Mouse (Mus musculus) cortical plate, adult 2 months (tissue): ENCODE data around the gene Camta1. TPM values are rescaled to one million over a fixed set of nuclear protein-coding genes. Genes with fewer than 3 reads are reported as not detected.

ENCODE experiments used
- H3K27ac ChIP-seq: fragments of 200-500 bp; 2 replicates; pipeline ENCODE4 v1.5.1; 2012; ENCODE audit warnings: low read length, control low read depth, inconsistent platforms; ENCODE audit not compliant: insufficient read depth
- H3K4me1 ChIP-seq: fragments of 200-500 bp; 2 replicates; pipeline ENCODE4 v1.6.1; 2011; ENCODE audit warnings: low read length; ENCODE audit not compliant: control insufficient read depth, insufficient read depth
- H3K4me3 ChIP-seq: fragments of 200-500 bp; 2 replicates; pipeline ENCODE4 v1.5.1; 2011; ENCODE audit warnings: mild to moderate bottlenecking, low read length, control low read depth; ENCODE audit not compliant: insufficient read depth
- CTCF ChIP-seq: fragments of 200-500 bp; IDR thresholded peaks from 2 replicates; pipeline ENCODE4 v1.5.1; 2011; ENCODE audit warnings: mild to moderate bottlenecking, control low read depth, low read length; ENCODE audit not compliant: insufficient read depth; ENCODE audit errors: extremely low read depth
- POLR2A ChIP-seq: fragments of 200-500 bp; IDR thresholded peaks from 2 replicates; pipeline ENCODE4 v1.6.1; 2011; ENCODE audit warnings: mild to moderate bottlenecking, low read length, control low read depth; ENCODE audit not compliant: insufficient read depth; ENCODE audit errors: extremely low read depth
- polyA plus RNA-seq: library from polyadenylated mRNA; depleted of rRNA; stranded (reverse); fragments of >200 nt; gene quantifications from 2 replicates; pipeline ENCODE4 v1.2.3, GENCODE M21; 2012

Camta1 gene
- polyA plus RNA-seq, 1 experiment: 111 TPM

DNA sequence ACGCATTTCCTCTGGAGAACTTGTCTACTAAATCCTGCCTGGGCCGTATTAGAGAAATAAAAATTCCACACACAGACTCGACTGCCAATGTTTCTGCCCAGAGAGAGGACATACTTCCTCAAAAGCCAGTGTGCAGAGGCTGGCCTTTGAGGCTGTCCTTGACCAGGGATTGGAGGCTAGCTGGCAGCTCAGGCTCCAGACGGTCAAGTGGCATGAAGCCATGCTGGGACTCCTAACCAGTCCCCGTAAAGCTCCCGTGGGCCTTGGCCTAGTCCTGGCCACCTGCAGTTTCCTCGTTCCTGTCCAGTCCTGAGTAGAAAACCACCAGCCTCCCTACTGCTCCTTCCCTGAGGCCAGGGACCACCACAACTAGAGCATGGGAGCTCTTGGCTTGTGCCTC lies 598.6 kb downstream of the Camta1 start:
- peaks cover 3% of the 10 kb centered on the region; the same call in 1 of the 2 replicates for H3K4me1 ChIP-seq
- H3K4me3 ChIP-seq: no peak overlapping the region
- H3K27ac ChIP-seq: no peak overlapping the region
- TF ChIP-seq POLR2A (no peak), CTCF (no peak)

DNA sequence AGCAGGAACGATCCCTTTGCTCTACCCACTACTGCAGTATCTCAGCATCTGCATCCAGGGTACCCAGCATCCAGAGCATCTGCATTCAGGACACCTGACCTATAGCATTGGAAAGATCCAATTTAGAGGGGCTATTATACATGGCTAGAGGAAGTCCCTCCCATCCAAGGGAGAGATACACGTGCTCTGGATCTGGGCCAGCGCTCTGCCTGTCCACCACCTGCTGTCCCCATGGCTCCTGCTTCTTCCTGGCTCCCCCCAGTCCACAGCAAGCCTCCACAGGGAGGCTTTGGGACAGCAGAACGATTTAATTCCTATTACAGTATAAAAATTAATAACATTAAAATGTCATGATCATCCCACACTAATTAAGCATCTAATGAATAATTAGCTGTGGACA lies 605.1 kb downstream of the Camta1 start:
- Histone ChIP-seq H3K4me1 (no peaks in the 10 kb centered on the region), H3K27ac (no peak overlapping the region), H3K4me3 (no peak overlapping the region)
- TF ChIP-seq CTCF (no peak), POLR2A (no peak)

DNA sequence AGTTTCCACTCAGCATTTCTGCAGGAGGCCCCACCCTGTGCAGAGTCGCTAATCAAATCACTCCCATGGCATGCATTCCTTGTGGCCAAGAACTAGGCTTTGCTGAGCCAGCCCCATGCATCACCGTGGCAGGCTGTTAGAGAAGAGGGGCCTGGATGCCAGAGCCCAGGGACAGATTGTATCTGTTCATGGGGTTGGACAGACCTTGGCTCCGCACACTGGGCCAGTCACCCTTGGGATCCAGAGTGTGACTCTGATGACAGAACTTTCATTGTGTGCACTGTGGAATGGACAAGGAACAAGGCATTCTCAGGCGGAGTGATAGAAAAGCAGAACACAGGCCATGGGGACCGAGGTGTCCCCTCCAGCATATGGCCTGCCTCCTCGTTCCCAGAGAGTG lies 610.9 kb downstream of the Camta1 start:
- Histone ChIP-seq H3K4me1 (no peaks in the 10 kb centered on the region), H3K27ac (no peak overlapping the region), H3K4me3 (no peak overlapping the region)
- TF ChIP-seq POLR2A: no peak
- TF ChIP-seq CTCF: no peak

DNA sequence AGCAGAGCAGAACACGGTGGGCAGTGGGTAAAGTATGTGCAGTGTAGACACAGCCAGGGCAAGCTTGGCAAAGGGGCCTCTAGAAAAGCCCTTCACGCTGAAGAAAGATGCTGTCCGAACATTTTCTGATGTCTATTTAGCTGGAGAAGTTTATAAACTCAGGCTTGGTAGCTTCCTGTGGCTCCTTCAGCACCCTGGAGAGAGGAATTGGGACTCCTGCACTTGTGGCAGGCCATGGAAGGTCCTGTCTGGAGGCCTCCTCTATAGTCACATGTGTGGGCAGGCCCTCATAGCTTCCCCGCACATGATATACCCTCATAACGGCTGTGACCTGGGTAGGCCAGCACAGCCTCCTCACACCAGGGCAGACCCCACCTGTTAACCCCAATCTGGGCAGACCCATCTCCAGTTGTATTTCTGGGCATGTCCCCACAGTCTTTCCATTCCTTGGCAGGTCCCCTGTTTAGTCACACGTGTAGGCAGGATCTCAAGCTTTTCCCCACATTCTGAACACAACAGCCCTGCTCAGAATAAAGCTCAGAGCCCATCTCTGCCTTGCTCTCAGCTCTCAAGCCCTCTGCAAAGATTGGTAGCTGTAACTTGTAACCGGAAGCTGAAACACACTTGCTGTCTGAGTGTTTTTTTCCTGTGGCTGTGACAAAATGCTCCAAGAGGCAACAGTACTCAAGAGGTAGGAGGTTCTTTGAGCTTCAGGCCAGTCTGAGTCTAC lies 616.4 kb downstream of the Camta1 start:
- H3K27ac ChIP-seq: no peak overlapping the region
- H3K4me1 ChIP-seq: no peaks in the 10 kb centered on the region
- H3K4me3 ChIP-seq: no peak overlapping the region
- no peak for TF ChIP-seq CTCF
- TF ChIP-seq POLR2A: no peak

DNA sequence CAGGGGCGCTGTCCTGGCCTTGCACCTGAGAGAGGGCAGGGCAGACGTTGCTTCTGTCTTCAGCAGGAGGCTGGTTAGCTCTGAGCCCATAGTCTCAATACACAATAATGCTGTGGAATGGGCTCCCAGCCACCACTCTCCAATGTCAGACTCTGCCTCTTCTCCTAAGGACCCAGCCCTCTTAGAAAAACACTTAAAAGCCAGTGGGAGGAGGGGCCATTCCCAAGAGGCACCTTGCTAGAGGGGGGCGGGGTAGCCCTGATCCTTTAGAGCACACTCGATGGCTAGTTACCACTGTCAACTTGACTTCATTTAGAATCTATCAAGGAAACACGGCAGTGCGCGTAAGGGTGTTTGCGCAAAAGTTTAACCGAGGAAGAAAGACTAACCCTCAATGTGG lies 618.2 kb downstream of the Camta1 start:
- TF ChIP-seq POLR2A: no peak
- TF ChIP-seq CTCF: no peak
- Histone ChIP-seq H3K4me3 (no peak overlapping the region), H3K4me1 (no peaks in the 10 kb centered on the region), H3K27ac (no peak overlapping the region)

DNA sequence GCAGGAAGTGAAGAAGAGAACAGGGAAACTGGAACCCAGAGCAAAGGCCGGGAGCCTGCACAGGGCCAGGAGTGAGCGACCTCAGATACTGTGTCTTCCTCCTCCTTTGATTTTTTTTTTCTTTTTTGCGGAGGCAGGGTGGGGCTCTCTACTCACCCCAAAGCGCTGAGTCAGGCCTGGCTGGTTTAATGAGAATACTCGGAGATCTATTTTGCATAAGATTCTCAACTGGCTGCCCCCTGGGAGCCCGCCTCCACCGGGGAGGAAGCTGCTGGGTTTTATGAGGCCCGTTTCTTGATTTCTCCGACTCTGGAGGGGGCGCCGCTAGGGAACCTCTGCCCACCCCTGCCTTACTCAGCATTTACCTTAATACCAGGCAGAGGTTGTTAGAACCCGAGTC lies 618.9 kb downstream of the Camta1 start:
- no peak overlapping the region for H3K4me3 ChIP-seq
- H3K4me1 ChIP-seq: no peaks in the 10 kb centered on the region
- TF ChIP-seq CTCF (no peak), POLR2A (no peak)
- H3K27ac ChIP-seq: no peak overlapping the region

DNA sequence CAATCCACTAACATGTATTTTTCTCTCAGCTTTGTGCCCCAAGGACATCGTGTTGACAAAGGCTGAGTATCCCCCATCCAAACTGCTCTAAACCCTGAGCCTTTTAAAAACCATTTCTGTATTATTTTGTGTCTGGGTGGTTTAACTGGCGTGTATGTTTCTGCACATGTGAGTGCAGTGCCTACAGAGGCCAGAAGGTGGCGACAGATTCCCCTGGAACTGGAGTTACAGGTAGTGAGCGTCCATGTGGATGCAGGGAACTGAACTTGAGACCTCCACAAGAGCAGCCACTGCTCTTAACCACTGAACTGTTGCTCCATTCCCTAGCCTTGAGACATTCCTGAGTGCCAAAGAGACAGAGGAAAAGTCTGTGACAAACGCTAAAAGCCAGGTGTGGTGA lies 621.2 kb downstream of the Camta1 start:
- Histone ChIP-seq H3K4me1 (no peaks in the 10 kb centered on the region), H3K27ac (no peak overlapping the region), H3K4me3 (no peak overlapping the region)
- TF ChIP-seq CTCF: no peak
- TF ChIP-seq POLR2A: no peak

DNA sequence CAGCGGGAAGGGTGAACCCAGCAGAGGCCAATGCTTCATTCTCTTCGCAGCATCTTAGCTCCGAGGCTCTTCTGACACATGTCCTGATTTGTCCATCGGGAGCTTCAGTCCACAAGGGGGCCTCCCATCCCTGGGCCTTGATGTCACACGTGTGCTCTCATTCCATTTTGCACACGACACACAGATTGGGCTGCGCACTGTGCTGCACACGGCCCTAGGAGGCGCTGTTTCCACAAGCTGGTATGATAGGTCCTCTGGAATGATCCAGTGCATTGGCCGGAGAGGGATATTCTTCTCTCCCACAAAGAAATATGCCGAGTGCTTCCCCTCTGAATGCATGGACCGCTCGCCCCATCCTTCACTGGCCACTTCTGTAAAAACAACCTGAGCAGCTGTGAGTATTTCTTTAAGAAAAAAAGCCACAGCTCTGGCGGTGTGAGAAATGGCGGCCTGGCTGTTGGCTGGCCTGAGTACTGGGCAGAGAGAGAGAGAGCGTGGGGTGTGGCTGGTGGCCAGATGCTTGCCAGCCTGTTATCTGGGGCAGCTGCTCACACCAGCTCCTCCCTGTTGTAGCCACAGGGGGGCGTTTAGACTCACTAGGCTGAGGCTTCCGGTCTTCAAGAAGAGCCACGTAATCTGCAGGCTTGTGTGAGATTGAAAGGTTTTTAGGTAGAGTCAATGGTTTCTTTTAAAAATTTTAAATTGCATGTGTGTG lies 622.5 kb downstream of the Camta1 start:
- TF ChIP-seq POLR2A: no peak
- no peak; the same call in 1 of the 2 replicates for TF ChIP-seq CTCF
- Histone ChIP-seq H3K27ac (no peak overlapping the region), H3K4me1 (no peaks in the 10 kb centered on the region), H3K4me3 (no peak overlapping the region)

DNA sequence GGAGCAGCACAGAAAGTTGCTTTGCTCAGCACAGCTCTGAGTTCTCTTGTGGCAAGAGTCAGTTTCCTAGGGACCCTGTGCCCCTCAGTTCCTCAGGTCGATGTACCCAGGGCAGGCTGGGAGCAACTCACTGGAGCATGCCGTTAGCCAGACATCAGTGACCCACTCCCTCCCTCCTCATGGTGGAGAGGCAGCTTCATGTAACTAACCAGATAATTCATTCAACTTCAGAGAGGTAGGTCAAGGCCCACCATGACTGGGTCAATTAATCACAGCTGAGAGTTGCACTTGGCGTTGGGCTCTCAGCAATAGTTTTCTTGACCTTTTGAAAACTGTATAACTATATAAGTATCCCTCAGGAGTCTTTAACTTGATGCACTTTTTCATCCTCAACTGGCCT lies 624.2 kb downstream of the Camta1 start:
- TF ChIP-seq POLR2A (no peak), CTCF (no peak)
- H3K4me1 ChIP-seq: no peaks in the 10 kb centered on the region

DNA sequence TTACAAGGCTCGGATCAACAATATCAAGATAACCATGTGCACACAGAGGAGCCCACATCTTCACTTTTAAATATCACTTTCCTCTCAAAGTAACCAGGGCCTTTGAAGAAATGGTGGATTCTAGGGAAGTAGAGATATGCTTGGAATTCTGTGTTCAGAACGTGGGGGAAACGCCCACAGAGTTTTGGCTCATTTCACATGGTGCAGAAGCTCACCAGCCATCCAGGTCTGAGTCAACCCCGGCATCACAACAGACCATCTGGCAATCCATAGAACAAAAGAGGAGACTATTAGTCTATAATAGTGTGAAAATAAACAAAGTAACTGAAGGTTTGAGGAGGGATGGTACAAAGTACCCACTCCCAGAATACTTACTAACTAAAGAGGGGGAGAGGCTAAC lies 626.7 kb downstream of the Camta1 start:
- no peak overlapping the region for H3K4me3 ChIP-seq
- TF ChIP-seq CTCF (no peak), POLR2A (no peak)
- H3K4me1 ChIP-seq: no peaks in the 10 kb centered on the region
- no peak overlapping the region for H3K27ac ChIP-seq

More for the DNA sequence above, 624.2 kb downstream of the Camta1 start:
- H3K4me3 ChIP-seq: no peak overlapping the region
- H3K27ac ChIP-seq: no peak overlapping the region
